Mouse (Mus musculus): ENCODE data around the gene Ncf2. TPM values are rescaled to one million over a fixed set of nuclear protein-coding genes. Genes with fewer than 3 reads are reported as not detected.

Ncf2 gene
- polyA plus RNA-seq, 1 experiment from 2014 or later, result 10.8 TPM

DNA sequence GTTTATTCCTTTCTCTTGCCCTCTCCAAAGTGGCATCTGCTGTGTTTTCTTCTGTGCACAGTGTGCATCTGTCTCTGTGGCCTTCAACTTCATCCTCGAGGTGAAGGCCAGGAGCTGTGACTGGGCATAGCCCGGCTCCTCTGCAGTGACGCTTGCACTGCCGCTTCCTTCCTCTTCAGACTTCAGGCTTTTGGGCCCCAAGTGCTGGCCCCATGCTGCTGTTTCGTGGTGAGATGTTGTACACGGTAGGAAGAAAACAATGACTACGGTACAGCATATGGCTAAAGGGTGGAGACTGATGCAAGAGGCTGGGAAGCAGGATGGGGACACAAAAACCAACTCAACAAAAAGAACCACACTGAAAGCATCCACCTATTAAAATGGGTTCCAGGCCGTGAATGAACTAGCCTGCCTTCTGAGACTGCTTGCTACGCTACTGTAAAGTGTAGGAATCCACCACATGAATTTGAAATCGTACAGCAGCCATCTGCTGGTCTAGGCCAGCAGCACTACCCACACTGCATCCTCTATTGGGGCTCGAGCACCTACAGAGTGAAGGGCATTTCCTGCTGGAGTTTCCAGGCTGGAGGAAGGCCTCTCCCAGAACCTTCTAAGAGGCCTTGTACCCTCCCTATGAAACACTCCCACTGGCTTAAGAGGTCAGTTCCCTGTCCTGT, 38.2 kb downstream of the Ncf2 start:
- H3K27ac ChIP-seq (ENCODE audit: low read length), result no peak overlapping the region
- no peak overlapping the region for H3K4me2 ChIP-seq (ENCODE audit: low read depth, low read length)
- no peaks in the 10 kb centered on the region for H3K4me1 ChIP-seq (ENCODE audit: control insufficient read depth, insufficient read depth, low read length)
- peaks cover 18% of the 10 kb centered on the region for H3K36me3 ChIP-seq (ENCODE audit: control insufficient read depth, insufficient read depth, low read length)
- H3K9me3 ChIP-seq (replicated peaks; ENCODE audit: control insufficient read depth, low read length), result no peaks in the 10 kb centered on the region
- H3K4me3 ChIP-seq (replicated peaks; ENCODE audit: low read length), result no peak overlapping the region
- H3K27me3 ChIP-seq (ENCODE audit: control insufficient read depth, insufficient read depth, low read length), result no peaks in the 10 kb centered on the region
- 78% methylated on average over 11 of the region's 11 CpGs for WGBS
- no peak overlapping the region for H3K9ac ChIP-seq (ENCODE audit: low read length)
- ATAC-seq (ENCODE audit: insufficient read depth, low FRiP score), result no peak

DNA sequence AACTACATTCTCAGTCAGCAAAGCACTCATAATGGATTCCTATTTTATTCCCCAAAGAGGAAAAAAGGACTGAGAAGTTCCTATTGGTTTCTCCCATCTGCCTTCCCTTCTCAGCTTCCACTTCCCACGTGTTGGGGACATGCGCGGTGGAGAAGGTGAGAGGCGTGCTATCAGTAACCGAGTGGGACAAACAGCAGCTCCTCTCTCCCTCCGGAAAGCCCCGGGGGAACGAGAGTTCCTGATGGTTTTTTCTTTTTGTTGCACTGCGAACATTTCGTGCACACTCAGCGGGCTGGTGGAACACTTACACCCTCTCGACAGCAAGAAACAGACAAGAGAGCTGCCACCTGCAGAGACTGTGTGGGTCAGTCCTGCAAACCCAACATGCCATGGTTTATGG, 38.8 kb downstream of the Ncf2 start:
- no peaks in the 10 kb centered on the region for H3K4me1 ChIP-seq (ENCODE audit: control insufficient read depth, insufficient read depth, low read length)
- H3K9ac ChIP-seq (ENCODE audit: low read length), result no peak overlapping the region
- no peaks in the 10 kb centered on the region for H3K9me3 ChIP-seq (replicated peaks; ENCODE audit: control insufficient read depth, low read length)
- H3K4me2 ChIP-seq (ENCODE audit: low read depth, low read length), result no peak overlapping the region
- ATAC-seq (ENCODE audit: insufficient read depth, low FRiP score), result no peak
- H3K36me3 ChIP-seq (ENCODE audit: control insufficient read depth, insufficient read depth, low read length), result peaks cover 20% of the 10 kb centered on the region
- 91% methylated on average over 12 of the region's 12 CpGs for WGBS
- no peaks in the 10 kb centered on the region for H3K27me3 ChIP-seq (ENCODE audit: control insufficient read depth, insufficient read depth, low read length)
- no peak overlapping the region for H3K4me3 ChIP-seq (replicated peaks; ENCODE audit: low read length)
- H3K27ac ChIP-seq (ENCODE audit: low read length), result no peak overlapping the region

DNA sequence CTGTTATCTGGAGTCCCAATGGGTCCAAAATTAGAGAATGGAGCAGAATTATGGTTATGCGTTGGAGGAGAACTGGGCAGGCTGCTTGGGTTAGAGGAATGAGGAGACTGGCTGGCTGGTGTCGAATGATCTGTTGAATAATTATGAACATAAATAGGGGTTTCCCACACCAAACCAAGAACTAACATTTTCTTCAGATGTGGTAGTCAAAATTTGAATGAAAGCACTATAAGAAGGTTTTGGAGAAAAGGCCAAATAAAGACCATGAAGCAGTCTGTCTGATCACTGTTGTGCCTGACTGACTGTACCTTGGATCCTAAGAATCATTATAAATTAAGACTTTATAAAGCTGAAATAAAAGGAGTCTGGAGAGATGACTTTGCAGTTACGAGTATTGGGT, 40.3 kb downstream of the Ncf2 start:
- 86% methylated on average over 3 of the region's 3 CpGs for WGBS
- no peaks in the 10 kb centered on the region for H3K4me1 ChIP-seq (ENCODE audit: control insufficient read depth, insufficient read depth, low read length)
- H3K9ac ChIP-seq (ENCODE audit: low read length), result no peak overlapping the region
- H3K27ac ChIP-seq (ENCODE audit: low read length), result no peak overlapping the region
- ATAC-seq (ENCODE audit: insufficient read depth, low FRiP score), result no peak
- H3K27me3 ChIP-seq (ENCODE audit: control insufficient read depth, insufficient read depth, low read length), result no peaks in the 10 kb centered on the region
- no peaks in the 10 kb centered on the region for H3K9me3 ChIP-seq (replicated peaks; ENCODE audit: control insufficient read depth, low read length)
- H3K4me2 ChIP-seq (ENCODE audit: low read depth, low read length), result no peak overlapping the region
- no peak overlapping the region for H3K4me3 ChIP-seq (replicated peaks; ENCODE audit: low read length)
- H3K36me3 ChIP-seq (ENCODE audit: control insufficient read depth, insufficient read depth, low read length), result peaks cover 23% of the 10 kb centered on the region

DNA sequence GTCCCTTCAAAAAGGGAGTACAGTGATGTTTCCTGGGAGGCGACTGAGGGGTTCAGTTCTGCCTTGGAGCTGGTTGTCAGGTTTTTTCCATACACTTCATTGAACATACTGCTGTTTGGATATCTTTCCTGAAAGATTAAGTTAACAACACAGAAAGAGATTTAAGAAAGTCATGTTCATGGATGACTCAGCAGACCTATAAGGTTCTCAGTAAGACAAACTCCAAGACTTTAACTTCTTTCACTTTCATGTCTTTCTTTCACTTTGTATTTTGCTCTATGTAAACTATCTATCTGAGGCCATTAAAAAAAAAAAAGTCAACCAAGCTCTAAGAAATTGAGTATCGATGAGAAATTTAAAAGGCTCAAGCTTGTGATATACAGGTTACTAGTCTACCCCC, 41.1 kb downstream of the Ncf2 start:
- Histone ChIP-seq H3K36me3 (ENCODE audit: control insufficient read depth, insufficient read depth, low read length) (peaks cover 24% of the 10 kb centered on the region), H3K9ac (ENCODE audit: low read length) (no peak overlapping the region), H3K4me3 (replicated peaks; ENCODE audit: low read length) (no peak overlapping the region), H3K4me2 (ENCODE audit: low read depth, low read length) (no peak overlapping the region), H3K27ac (ENCODE audit: low read length) (no peak overlapping the region), H3K4me1 (ENCODE audit: control insufficient read depth, insufficient read depth, low read length) (no peaks in the 10 kb centered on the region), H3K9me3 (replicated peaks; ENCODE audit: control insufficient read depth, low read length) (no peaks in the 10 kb centered on the region), H3K27me3 (ENCODE audit: control insufficient read depth, insufficient read depth, low read length) (no peaks in the 10 kb centered on the region)
- ATAC-seq (ENCODE audit: insufficient read depth, low FRiP score), result no peak
- WGBS, result 94% methylated on average over 2 of the region's 2 CpGs

DNA sequence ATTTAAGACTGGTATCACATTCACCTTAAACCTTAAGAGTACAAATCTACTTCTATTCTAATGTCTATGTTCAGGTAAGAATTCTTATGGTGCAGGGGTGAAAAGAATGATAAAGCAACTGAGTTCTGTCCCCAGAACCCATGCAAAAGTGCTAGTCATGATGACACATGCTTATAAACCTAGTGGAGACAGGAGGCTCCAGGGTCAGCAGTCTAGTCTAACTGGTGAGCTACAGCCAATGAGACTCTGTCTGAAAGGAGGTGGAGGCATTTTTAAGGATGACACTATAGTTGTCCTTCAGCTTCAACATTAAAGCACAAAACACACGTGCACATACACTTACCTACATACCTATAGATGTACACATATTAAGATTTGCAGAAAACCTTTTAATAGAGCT, 44.6 kb downstream of the Ncf2 start:
- H3K4me3 ChIP-seq (replicated peaks; ENCODE audit: low read length), result no peak overlapping the region
- H3K4me2 ChIP-seq (ENCODE audit: low read depth, low read length), result no peak overlapping the region
- no peak overlapping the region for H3K9ac ChIP-seq (ENCODE audit: low read length)
- no peaks in the 10 kb centered on the region for H3K27me3 ChIP-seq (ENCODE audit: control insufficient read depth, insufficient read depth, low read length)
- H3K9me3 ChIP-seq (replicated peaks; ENCODE audit: control insufficient read depth, low read length), result no peaks in the 10 kb centered on the region
- H3K4me1 ChIP-seq (ENCODE audit: control insufficient read depth, insufficient read depth, low read length), result no peaks in the 10 kb centered on the region
- peaks cover 24% of the 10 kb centered on the region; the same call in 1 of the 2 replicates for H3K36me3 ChIP-seq (ENCODE audit: control insufficient read depth, insufficient read depth, low read length)
- WGBS, result 82% methylated on average over 1 of the region's 1 CpGs
- no peak overlapping the region for H3K27ac ChIP-seq (ENCODE audit: low read length)
- no peak for ATAC-seq (ENCODE audit: insufficient read depth, low FRiP score)

DNA sequence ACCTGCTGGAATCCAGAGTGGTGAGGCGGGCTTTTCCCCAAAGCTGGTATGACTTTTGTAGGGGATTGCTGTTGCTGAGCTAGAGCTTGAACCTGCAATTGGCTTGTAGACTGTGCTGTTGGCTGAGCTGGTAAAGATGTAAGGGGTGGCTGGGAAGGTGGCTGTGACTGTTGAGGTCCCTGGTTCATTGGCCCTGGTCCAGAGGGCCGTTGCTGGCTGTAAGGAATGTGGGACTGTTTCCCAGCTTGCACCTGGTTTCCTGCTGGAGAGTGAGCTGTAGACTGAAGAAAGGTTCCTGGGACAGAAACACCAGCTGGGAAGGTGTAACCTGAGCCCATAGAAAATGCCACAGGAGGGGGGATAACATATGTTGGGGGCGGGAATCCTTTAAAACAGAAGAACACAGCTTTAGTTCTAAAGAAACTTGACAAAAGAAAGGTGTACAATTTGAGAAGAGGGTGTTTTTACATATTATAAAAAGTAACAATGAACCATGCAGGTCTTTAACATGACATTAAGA, 45.3 kb downstream of the Ncf2 start:
- peaks cover 22% of the 10 kb centered on the region; the same call in 1 of the 2 replicates for H3K36me3 ChIP-seq (ENCODE audit: control insufficient read depth, insufficient read depth, low read length)
- no peak overlapping the region for H3K9ac ChIP-seq (ENCODE audit: low read length)
- no peaks in the 10 kb centered on the region for H3K9me3 ChIP-seq (replicated peaks; ENCODE audit: control insufficient read depth, low read length)
- no peak overlapping the region for H3K4me2 ChIP-seq (ENCODE audit: low read depth, low read length)
- H3K4me1 ChIP-seq (ENCODE audit: control insufficient read depth, insufficient read depth, low read length), result no peaks in the 10 kb centered on the region
- 76% methylated on average over 3 of the region's 3 CpGs for WGBS
- ATAC-seq (ENCODE audit: insufficient read depth, low FRiP score), result no peak
- H3K4me3 ChIP-seq (replicated peaks; ENCODE audit: low read length), result no peak overlapping the region
- no peaks in the 10 kb centered on the region for H3K27me3 ChIP-seq (ENCODE audit: control insufficient read depth, insufficient read depth, low read length)
- H3K27ac ChIP-seq (ENCODE audit: low read length), result no peak overlapping the region

DNA sequence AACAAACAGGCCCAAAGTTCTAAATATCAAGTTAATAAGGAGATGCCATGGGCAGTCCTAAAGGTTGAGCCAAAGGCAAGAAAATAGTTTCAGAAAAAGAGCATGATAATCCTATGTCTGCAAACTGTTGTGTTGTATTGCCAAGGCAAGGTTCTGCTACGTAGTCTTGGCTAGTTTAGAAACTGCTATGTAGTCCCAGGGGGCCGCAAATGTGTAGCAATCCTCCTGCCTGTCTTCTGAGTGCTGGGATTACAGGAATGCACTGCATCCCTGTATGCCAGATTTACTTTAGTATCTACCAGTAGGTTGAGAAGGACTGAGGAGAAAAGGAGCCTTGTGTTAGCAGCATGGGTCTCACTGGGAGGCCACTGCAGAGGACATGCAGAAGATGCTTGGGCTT, 46.9 kb downstream of the Ncf2 start:
- no peak for ATAC-seq (ENCODE audit: insufficient read depth, low FRiP score)
- 92% methylated on average over 2 of the region's 2 CpGs for WGBS
- Histone ChIP-seq H3K4me1 (ENCODE audit: control insufficient read depth, insufficient read depth, low read length) (no peaks in the 10 kb centered on the region), H3K36me3 (ENCODE audit: control insufficient read depth, insufficient read depth, low read length) (peaks cover 16% of the 10 kb centered on the region; the same call in 1 of the 2 replicates), H3K27me3 (ENCODE audit: control insufficient read depth, insufficient read depth, low read length) (no peaks in the 10 kb centered on the region), H3K9me3 (replicated peaks; ENCODE audit: control insufficient read depth, low read length) (no peaks in the 10 kb centered on the region), H3K9ac (ENCODE audit: low read length) (no peak overlapping the region), H3K4me3 (replicated peaks; ENCODE audit: low read length) (no peak overlapping the region), H3K4me2 (ENCODE audit: low read depth, low read length) (no peak overlapping the region), H3K27ac (ENCODE audit: low read length) (no peak overlapping the region)

DNA sequence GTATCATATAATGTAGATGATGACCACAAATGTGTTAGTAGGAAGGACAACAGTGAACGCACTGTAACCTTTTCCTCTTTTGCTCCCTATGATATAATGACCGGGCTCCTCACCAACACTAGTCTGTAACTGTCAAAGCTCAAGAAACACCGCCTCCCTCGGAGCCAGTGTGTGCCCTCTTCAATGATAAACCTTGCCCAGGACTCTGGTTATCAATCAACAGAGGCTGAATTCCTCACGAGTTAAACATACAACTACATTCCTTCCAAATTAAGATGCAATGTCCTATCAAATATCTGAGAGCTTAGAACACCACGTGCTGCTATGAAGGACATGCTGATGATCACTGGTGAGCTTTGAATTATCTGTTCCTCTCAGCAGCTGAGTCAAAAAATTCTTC, 69.9 kb downstream of the Ncf2 start:
- 75% methylated on average over 6 of the region's 6 CpGs for WGBS
- H3K36me3 ChIP-seq (ENCODE audit: control insufficient read depth, insufficient read depth, low read length), result no peaks in the 10 kb centered on the region; the same call in 1 of the 2 replicates
- H3K4me1 ChIP-seq (ENCODE audit: control insufficient read depth, insufficient read depth, low read length), result no peaks in the 10 kb centered on the region
- no peak overlapping the region for H3K27ac ChIP-seq (ENCODE audit: low read length)
- no peak overlapping the region for H3K9ac ChIP-seq (ENCODE audit: low read length)
- ATAC-seq (ENCODE audit: insufficient read depth, low FRiP score), result no peak
- H3K9me3 ChIP-seq (replicated peaks; ENCODE audit: control insufficient read depth, low read length), result no peaks in the 10 kb centered on the region
- no peaks in the 10 kb centered on the region for H3K27me3 ChIP-seq (ENCODE audit: control insufficient read depth, insufficient read depth, low read length)
- no peak overlapping the region for H3K4me3 ChIP-seq (replicated peaks; ENCODE audit: low read length)
- H3K4me2 ChIP-seq (ENCODE audit: low read depth, low read length), result no peak overlapping the region

DNA sequence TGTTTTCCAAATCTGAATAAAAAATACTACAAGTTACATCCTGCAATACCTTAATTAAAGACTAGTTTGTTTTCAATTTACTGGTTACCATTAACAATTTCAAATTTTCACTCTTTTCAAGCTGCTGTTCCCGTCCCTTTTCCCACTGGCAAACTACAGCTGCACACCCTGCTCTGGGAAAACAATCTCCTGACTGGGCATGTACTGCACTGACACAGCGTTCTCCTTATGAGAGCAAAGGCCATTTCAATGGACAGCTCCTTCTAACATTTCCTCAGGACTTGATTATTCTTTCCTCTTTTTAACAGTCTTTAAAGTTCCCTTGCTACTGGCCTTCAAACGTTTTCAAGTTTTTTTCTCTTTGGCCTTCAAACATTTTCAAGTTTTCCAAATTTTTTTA, 71.0 kb downstream of the Ncf2 start:
- no peak overlapping the region for H3K4me2 ChIP-seq (ENCODE audit: low read depth, low read length)
- no peaks in the 10 kb centered on the region for H3K4me1 ChIP-seq (ENCODE audit: control insufficient read depth, insufficient read depth, low read length)
- no peak for ATAC-seq (ENCODE audit: insufficient read depth, low FRiP score)
- no peaks in the 10 kb centered on the region for H3K9me3 ChIP-seq (replicated peaks; ENCODE audit: control insufficient read depth, low read length)
- H3K27me3 ChIP-seq (ENCODE audit: control insufficient read depth, insufficient read depth, low read length), result no peaks in the 10 kb centered on the region
- no peak overlapping the region for H3K4me3 ChIP-seq (replicated peaks; ENCODE audit: low read length)
- no peak overlapping the region for H3K9ac ChIP-seq (ENCODE audit: low read length)
- H3K27ac ChIP-seq (ENCODE audit: low read length), result no peak overlapping the region
- 78% methylated on average over 3 of the region's 3 CpGs for WGBS
- no peaks in the 10 kb centered on the region; the same call in 1 of the 2 replicates for H3K36me3 ChIP-seq (ENCODE audit: control insufficient read depth, insufficient read depth, low read length)
